Mouse (Mus musculus): ENCODE results near the gene Sla2. TPM values are rescaled to one million over a fixed set of nuclear protein-coding genes. Genes with fewer than 3 reads are reported as not detected.

Gene Sla2
- polyA plus RNA-seq (2015; fragmentation: Nextera tagmentation; extraction: Ambion mirVana) = 0.41 and 0.44 TPM in 2 replicates

DNA sequence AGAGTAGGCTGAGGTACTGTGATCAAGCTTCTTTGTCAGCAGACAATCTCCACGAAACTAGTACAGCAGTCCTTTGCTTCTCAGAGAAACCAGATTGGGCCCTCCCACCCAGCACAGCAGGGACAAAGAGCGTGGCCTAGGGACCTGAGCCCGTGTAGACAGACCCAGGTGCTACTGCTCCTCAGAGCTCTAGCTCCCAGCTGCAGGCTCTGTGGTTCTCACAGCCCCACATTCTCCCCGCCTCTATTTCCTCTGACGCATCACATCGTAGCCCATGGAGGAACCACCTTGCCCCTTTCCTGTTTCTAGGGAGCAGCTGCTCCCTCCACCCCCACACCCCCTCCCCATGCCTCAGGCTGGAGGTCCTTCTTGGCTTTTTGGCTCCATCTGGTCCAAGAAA, at the start of gene Sla2:
Gene Sla2, minus strand, starts transcription at position 176 of the 400 bp plus-strand sequence.

GRCm38 (mm10) chr2:156862772-156863486, 24.1 kb downstream of the Sla2 start, which contains the start of gene Rab5if:
TSS of gene Rab5if (plus strand) at chr2:156863128.

GRCm38 (mm10) chr2:156857835-156858234, 29.2 kb downstream of the Sla2 start, which contains the start of gene 4930518I15Rik:
TSS of gene 4930518I15Rik (minus strand) at chr2:156857946.

GRCm38 (mm10) chr2:156839319-156840191, 47.4 kb downstream of the Sla2 start, which contains the start of gene Tgif2:
TSS of gene Tgif2 (plus strand) at chr2:156840007.

Other genes with a start within 250 kb of the Sla2 start
- gene Myl9, start 111.8 kb downstream of the Sla2 start, polyA plus RNA-seq (2015; fragmentation: Nextera tagmentation; extraction: Ambion mirVana) = 126 and 205 TPM in 2 replicates
- 16.9 and 17.8 TPM in 2 replicates for gene Tgif2, start 47.2 kb downstream of the Sla2 start, polyA plus RNA-seq (2015; fragmentation: Nextera tagmentation; extraction: Ambion mirVana)
- 2.6 and 4.5 TPM in 2 replicates for gene 4930518I15Rik, start 29.2 kb downstream of the Sla2 start, polyA plus RNA-seq (2015; fragmentation: Nextera tagmentation; extraction: Ambion mirVana)
- 268 and 407 TPM in 2 replicates for gene Rab5if, start 24.1 kb downstream of the Sla2 start, polyA plus RNA-seq (2015; fragmentation: Nextera tagmentation; extraction: Ambion mirVana)
- 34.1 and 34.3 TPM in 2 replicates for gene Ndrg3, start 104.9 kb upstream of the Sla2 start, polyA plus RNA-seq (2015; fragmentation: Nextera tagmentation; extraction: Ambion mirVana)
- gene Dsn1, start 120.0 kb upstream of the Sla2 start, polyA plus RNA-seq (2015; fragmentation: Nextera tagmentation; extraction: Ambion mirVana) = 13.7 and 17.7 TPM in 2 replicates
- 3.0 and 3.4 TPM in 2 replicates for gene Soga1, start 192.1 kb upstream of the Sla2 start, polyA plus RNA-seq (2015; fragmentation: Nextera tagmentation; extraction: Ambion mirVana)
- gene Tldc2, start 199.9 kb upstream of the Sla2 start, polyA plus RNA-seq (2015; fragmentation: Nextera tagmentation; extraction: Ambion mirVana) = 0.22 TPM in 1 of 2 replicates, not detected in the other
- 15.6 and 18.8 TPM in 2 replicates for gene Samhd1, start 248.1 kb upstream of the Sla2 start, polyA plus RNA-seq (2015; fragmentation: Nextera tagmentation; extraction: Ambion mirVana)